Mouse (Mus musculus) adrenal gland, adult (tissue): Measurements from ENCODE around the gene Itgb3bp.
A peak's percentile ranks its signal among the peaks of the same experiment; 100 is the strongest.

Experiments used
- DNase-seq, 2 experiments: peaks; one replicate each; pipeline ENCODE4 v3.0.0; 2022 to 2023; ENCODE audit warnings: low spot score in 1 of 2; ENCODE audit not compliant: inconsistent age in 2 of 2

The Itgb3bp gene

DNA sequence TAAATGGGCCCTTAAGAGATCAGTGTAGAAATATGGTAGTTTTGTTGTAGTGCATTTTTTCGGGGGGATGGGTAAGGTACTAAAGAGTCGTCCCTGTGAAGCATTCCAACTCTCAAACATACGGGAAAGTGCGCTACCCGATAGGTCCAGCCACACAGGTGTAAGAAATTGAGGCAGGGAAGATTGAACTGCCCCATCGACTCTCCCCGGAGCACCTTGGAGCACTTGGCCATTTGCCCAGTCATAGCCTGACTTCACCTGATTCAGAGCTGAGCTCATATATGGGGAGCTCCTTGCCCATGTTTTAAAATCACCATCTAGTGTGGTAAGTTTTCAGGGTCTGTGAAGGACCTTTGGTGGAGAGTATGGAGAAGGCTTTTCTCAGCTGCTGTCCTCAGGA, 5.2 kb upstream of the Itgb3bp start:
- DNase-seq: peak in 1 of 2 experiments; percentile 53

- DNase-seq: no peak
Observed at GRCm38 (mm10) chr4:99931807-99932206, 2.2 kb upstream of the Itgb3bp start.

- no peak for DNase-seq
Observed at GRCm38 (mm10) chr4:99931240-99931580, 1.6 kb upstream of the Itgb3bp start.

GRCm38 (mm10) chr4:99930518-99931239, 1.1 kb upstream of the Itgb3bp start:
- peak in 1 of 2 experiments; percentile 64 for DNase-seq

DNA sequence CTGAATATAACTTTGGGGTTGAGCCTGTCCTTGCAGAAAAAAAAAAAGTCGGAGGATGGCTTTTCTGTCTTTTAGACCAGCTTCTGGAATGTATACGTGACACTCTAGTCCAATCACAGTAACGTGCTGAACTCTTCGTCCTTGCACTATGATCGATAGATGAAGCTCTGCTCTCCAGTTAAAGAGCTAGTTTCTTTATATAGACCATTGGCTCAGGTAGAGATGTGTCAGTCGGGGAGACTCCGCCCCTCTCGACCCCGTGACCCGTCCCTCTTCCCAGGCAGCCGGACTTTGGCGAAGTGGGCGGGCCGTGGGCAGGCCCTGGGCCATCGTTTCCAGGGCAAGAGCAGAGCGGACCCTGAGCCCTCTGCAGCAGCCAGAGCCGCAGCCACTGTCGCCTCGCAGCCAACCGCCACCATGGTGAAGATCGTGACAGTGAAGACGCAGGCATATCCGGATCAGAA, 432 bp downstream of the Itgb3bp start, which contains the start of gene Pgm1:
Gene Pgm1, plus strand, starts transcription at position 266 of the 464 bp plus-strand sequence.
- DNase-seq: peak in 1 of 2 experiments; percentile 93

- peak in 1 of 2 experiments; percentile 35 for DNase-seq
Observed at GRCm38 (mm10) chr4:99928521-99928920, 1.1 kb downstream of the Itgb3bp start.

GRCm38 (mm10) chr4:99926380-99926779, 3.2 kb downstream of the Itgb3bp start:
- no peak for DNase-seq

DNA sequence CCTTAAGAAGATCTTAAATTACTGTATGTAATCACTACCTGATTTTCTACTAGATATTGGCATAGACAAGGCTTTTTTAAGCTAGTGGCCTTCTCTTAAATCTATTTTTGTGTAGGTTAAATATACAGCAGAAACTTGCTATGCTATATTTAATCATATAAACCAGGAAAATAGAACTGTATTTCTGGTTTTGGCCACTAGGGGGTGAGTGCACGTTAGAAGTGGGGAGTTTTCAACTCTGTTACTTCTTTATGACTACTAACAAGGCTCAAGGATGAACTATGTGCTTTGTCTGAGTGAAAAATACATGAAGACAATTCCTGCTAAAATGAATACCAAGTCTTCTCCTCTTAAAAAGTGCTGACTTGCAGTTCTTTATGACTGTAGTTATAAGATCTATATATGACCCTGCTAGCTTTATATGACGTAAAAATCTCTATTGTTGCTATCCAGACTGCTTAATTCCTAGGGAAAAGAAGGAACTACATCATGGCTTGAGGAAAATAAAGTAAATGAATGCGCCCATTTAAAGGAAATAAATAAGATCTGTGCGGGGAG, 15.6 kb downstream of the Itgb3bp start:
- DNase-seq: peak in 1 of 2 experiments; percentile 67

GRCm38 (mm10) chr4:99882405-99882804, 47.2 kb downstream of the Itgb3bp start:
- no peak for DNase-seq

GRCm38 (mm10) chr4:99881882-99882281, 47.7 kb downstream of the Itgb3bp start:
- DNase-seq: peak in 1 of 2 experiments; percentile 65

- DNase-seq: peak; percentile 84 to 96
Observed at GRCm38 (mm10) chr4:99829094-99830073, 100.2 kb downstream of the Itgb3bp start, which contains the start of gene Efcab7. Efcab7 (plus strand) TSS chr4:99829198.

GRCm38 (mm10) chr4:99828739-99829093, 100.9 kb downstream of the Itgb3bp start:
- no peak for DNase-seq

DNA sequence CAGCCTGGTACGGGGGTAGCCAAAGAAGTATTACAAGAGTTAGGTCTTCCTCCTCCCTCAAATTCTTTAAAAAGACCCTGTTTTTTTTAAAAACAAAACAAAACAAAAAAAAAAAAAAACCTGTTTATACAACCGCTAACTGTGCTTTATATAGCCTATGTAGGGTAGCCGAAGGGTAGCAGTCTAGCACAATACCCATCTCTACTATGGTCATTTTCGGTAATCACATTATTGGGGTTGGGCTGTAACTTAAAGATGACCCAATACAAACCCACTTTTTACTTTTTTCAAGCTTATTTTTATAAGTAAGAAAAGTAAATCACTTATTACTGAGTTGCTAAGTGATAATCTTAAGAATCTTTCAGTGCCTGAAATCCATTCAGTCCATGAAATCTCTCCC, 101.3 kb downstream of the Itgb3bp start:
- no peak for DNase-seq

GRCm38 (mm10) chr4:99816697-99817460, 112.7 kb downstream of the Itgb3bp start:
- no peak for DNase-seq

- DNase-seq: no peak
Observed at GRCm38 (mm10) chr4:99792365-99792764, 137.2 kb downstream of the Itgb3bp start.

DNA sequence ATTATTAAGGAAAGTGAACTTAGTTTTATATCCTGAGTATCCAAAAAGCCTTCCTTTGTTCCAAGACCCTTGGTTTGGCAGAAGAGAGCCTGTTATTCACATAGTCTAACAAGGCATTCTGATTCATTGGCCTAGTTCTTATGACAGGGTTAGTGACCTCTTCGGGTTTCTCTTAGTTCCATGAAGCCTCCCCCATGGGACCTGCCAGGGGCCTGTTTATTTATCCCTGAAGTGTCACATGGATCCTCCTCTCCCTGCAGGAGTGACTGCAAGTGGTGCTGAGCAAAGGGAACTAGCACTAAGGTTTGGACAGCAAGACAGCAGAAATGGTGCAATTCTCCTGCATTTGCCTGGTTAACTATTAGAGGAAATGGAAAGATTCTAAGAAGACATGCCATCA, 156.6 kb downstream of the Itgb3bp start:
- peak in 1 of 2 experiments; percentile 27 for DNase-seq

GRCm38 (mm10) chr4:99770555-99770954, 159.1 kb downstream of the Itgb3bp start:
- no peak for DNase-seq

- DNase-seq: peak in 1 of 2 experiments; percentile 31
Observed at GRCm38 (mm10) chr4:99766753-99767152, 162.9 kb downstream of the Itgb3bp start.

- DNase-seq: no peak
Observed at GRCm38 (mm10) chr4:99766303-99766702, 163.3 kb downstream of the Itgb3bp start.

DNA sequence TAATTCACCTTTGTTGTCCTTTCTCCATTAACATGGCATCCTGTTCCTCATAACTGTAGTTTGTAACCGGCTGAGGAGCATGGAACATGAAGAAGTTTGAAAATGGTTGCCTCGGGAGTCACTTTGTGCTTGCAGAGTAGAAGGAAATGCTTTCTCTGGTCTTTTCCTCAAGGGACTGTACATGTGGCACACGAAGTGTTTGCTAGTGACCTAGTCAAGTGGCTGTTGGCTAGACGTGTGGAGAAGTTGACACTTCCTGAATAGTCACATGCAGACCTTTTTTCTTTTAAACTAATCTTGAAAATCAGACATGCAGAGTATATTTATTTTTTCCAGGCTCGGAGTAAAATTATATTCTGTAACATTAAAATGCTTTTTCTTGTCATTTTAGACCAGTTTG, 177.2 kb downstream of the Itgb3bp start:
- DNase-seq: no peak

GRCm38 (mm10) chr4:99739836-99740235, 189.8 kb downstream of the Itgb3bp start:
- DNase-seq: no peak
